Mouse (Mus musculus) right cerebral cortex, postnatal 10 days (tissue): ENCODE measurements at regions not wholly inside any gene's neighbourhood (a gene's known extent, or its start where the extent isn't known, plus 50 kb on each side); places are given as distances from the start of the nearest gene placed in this dataset.
A peak's percentile ranks its signal among the peaks of the same experiment; 100 is the strongest.
"Not testable (repeated sequence)": the region's sequence is repeated elsewhere in the genome, so short reads cannot be mapped to it uniquely, and the experiment has no call there.

ENCODE experiments used
- DNase-seq, 2 experiments: peaks; one replicate each; pipeline ENCODE4 v3.0.0; 2021; ENCODE audit warnings: low spot score in 2 of 2

GRCm38 (mm10) chr16:42546229-42547163, 206.0 kb upstream of the Gap43 start:
- DNase-seq, result peak; percentile 38 to 45

GRCm38 (mm10) chr16:42517321-42517720, 176.9 kb upstream of the Gap43 start:
- DNase-seq, result no peak

GRCm38 (mm10) chr16:42515929-42516328, 175.5 kb upstream of the Gap43 start:
- no peak for DNase-seq

GRCm38 (mm10) chr16:42505107-42505506, 164.7 kb upstream of the Gap43 start:
- no peak for DNase-seq

GRCm38 (mm10) chr16:42501713-42502112, 161.3 kb upstream of the Gap43 start:
- no peak for DNase-seq

GRCm38 (mm10) chr16:42501109-42501508, 160.7 kb upstream of the Gap43 start:
- DNase-seq, result not testable (repeated sequence)

GRCm38 (mm10) chr16:42499514-42499913, 159.1 kb upstream of the Gap43 start:
- no peak for DNase-seq

- no peak for DNase-seq
These were observed 157.9 kb upstream of the Gap43 start for GRCm38 (mm10) chr16:42498368-42498767.

- DNase-seq, result no peak
These were observed 153.1 kb upstream of the Gap43 start for GRCm38 (mm10) chr16:42493596-42493995.

GRCm38 (mm10) chr16:42488745-42489144, 148.3 kb upstream of the Gap43 start:
- DNase-seq, result peak; percentile 26 to 32

- DNase-seq, result no peak
These were observed 139.5 kb upstream of the Gap43 start for GRCm38 (mm10) chr16:42479978-42480377.

- DNase-seq, result no peak
These were observed 126.5 kb upstream of the Gap43 start for GRCm38 (mm10) chr16:42466976-42467375.

- no peak for DNase-seq
These were observed 116.0 kb upstream of the Gap43 start for GRCm38 (mm10) chr16:42456335-42456984.

GRCm38 (mm10) chr16:42453338-42453737, 112.9 kb upstream of the Gap43 start:
- no peak for DNase-seq

- DNase-seq, result no peak
These were observed 109.5 kb upstream of the Gap43 start for GRCm38 (mm10) chr16:42449840-42450444.

GRCm38 (mm10) chr16:42444863-42445423, 104.5 kb upstream of the Gap43 start:
- DNase-seq, result peak; percentile 69 to 73

- peak; percentile 45 to 49 for DNase-seq
These were observed 104.0 kb upstream of the Gap43 start for GRCm38 (mm10) chr16:42444408-42444862.

- no peak for DNase-seq
These were observed 100.4 kb upstream of the Gap43 start for GRCm38 (mm10) chr16:42440822-42441221.

GRCm38 (mm10) chr16:42431529-42431928, 91.1 kb upstream of the Gap43 start:
- DNase-seq, result no peak

GRCm38 (mm10) chr16:42416673-42417072, 76.2 kb upstream of the Gap43 start:
- DNase-seq, result no peak

GRCm38 (mm10) chr16:42412031-42412430, 71.6 kb upstream of the Gap43 start:
- not testable (repeated sequence) for DNase-seq

- DNase-seq, result peak; percentile 39 to 63
These were observed 56.1 kb upstream of the Gap43 start for GRCm38 (mm10) chr16:42396596-42396995.
